Mouse (Mus musculus): Measurements from ENCODE around the gene Limch1.
A peak's percentile ranks its signal among the peaks of the same experiment; 100 is the strongest.

The Limch1 gene

GRCm38 (mm10) chr5:67029946-67030345 is 284.3 kb downstream of the Limch1 start:
- no peak for DNase-seq (ENCODE audit: low spot score in 2 of 2)

DNA sequence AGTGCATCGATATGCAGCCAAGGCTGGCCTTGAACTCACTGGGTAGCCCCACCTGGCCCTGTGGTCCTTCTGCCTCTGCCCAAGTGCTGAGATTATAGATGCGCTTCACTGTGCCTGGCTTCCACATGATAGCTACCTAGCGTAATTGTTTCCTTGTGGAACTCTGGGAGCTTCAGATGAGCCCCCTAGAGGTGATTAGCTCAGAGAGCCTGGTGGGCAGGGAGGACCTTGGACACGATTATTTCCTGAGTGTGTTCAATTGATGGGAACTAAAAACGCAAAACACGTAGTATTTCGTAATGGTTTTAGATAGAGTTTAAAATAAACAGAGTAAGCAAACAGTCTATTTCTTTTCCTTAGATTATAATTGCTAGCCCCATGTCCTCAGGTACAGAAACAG is 287.0 kb downstream of the Limch1 start:
- DNase-seq (ENCODE audit: low spot score in 2 of 2) = no peak

DNA sequence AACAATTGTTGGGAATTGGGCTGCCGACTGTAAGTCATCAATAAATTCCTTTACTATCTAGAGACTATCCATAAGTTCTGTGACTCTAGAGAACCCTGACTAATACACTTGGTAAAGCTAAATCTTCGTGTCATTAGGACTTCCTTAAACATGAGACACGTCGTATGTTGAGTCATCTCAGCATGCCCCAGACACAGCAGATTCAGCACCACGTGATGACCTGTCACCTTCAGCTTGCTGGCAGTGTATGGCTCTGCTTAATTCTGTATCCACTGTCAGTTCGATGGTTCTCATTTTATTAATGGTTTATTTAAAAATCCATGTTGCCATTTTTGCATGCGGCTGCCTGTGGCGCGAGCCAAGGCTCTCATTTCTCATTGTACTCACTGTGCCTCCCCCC is 298.3 kb downstream of the Limch1 start:
- DNase-seq (ENCODE audit: low spot score in 2 of 2) = no peak

GRCm38 (mm10) chr5:67048003-67048402 is 302.4 kb downstream of the Limch1 start:
- DNase-seq (ENCODE audit: low spot score in 2 of 2) = peak; percentile 47 to 62

DNA sequence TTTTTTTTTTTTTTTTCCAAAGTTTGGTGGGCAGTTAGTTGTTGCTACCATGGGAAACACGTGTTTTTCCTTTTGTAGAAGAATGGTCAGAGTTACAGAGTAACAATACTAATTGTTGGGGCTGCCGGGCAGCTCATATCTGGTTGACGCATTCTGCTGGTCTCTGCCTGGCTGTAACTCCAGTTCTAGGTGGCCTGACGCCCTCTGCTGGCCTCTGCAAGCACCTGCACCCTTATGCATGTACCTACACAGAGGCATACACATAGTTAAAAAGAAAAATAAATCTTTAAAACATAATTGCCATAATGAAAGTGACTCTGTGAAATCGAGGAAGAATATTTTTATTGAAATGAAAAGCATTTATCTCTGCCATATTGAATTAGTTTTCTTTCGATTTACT is 312.2 kb downstream of the Limch1 start:
- no peak for DNase-seq (ENCODE audit: low spot score in 2 of 2)

GRCm38 (mm10) chr5:67060519-67060918 is 314.9 kb downstream of the Limch1 start:
- DNase-seq (ENCODE audit: low spot score in 2 of 2) = no peak

GRCm38 (mm10) chr5:67063596-67063995 is 318.0 kb downstream of the Limch1 start:
- DNase-seq (ENCODE audit: low spot score in 2 of 2) = no peak

DNA sequence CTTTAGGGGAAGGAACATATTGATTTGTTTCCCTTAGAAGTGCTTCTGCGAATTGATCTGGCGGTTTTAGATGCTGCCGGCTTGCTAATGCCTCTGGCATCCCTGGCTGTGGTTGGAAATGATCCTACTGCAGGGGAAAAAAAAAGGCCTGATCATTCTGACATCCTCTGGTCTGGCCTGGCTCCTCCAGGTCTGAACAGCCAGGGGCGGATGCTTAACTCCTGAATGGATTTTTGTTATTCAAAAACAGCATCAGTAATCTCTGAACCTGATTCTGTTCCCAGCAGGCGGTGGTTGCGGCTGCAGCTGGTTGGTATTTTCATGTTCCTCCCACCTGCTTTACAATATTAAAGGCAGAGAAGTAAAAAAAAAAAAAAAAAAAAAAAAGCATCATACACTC is 337.5 kb downstream of the Limch1 start:
- DNase-seq (ENCODE audit: low spot score in 2 of 2) = no peak

DNA sequence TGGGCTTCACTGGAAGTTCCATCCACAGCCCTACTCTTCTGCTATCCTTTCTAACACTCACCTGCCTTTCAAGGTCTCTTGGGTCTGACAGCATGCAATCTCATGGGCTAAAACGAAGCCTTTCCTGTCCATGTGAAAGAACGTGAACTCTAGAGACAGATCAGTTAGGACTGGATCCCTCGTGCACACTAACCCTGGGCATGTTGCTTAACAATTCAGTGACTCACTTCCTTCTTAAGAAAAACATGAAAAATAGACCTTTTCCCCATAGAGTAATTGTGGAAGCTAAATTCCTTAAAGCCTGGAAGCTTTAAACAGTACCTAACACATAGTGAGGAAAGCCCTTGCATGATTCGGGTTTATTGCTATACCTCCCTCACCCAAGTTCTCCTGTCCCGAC is 345.2 kb downstream of the Limch1 start:
- no peak for DNase-seq (ENCODE audit: low spot score in 2 of 2)

DNA sequence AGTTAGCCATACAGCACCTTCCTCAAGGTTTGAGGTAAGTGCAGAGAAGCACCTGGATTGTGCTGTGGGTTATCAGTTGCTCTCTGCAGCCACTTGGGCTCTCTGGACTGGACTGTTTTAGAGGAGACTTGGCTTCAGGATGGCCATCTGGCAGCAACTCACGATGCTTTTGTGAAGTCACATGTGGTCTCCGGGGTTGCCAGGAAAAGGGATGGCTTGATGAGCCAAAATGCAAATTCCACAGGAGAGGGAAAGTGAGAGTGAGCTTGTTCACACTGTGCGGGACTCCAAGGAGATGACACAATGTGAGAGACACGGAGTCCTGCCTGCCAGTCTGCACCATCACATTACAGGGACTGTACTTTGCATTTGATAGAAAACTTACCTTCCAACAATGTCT is 346.1 kb downstream of the Limch1 start:
- DNase-seq (ENCODE audit: low spot score in 2 of 2) = peak; percentile 43 to 46

DNA sequence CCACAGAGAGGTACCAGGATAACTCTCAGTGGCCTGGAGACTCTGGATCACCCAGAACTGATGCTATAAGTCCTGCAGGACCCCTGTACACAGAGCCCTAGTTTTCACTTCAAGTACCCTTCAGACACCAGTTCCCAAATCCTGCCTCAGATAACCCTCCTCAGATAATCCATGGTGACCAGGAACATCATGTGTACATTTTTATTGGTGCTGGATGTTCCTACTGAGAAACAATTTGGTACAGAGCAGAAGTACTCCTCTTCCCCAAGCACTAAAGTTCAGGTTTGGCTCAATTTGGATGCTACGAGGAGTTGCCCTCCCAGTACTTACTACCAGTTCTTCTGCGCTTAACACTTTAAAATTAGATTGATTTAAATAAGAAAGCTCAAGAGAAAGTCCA is 348.4 kb downstream of the Limch1 start:
- no peak for DNase-seq (ENCODE audit: low spot score in 2 of 2)

DNA sequence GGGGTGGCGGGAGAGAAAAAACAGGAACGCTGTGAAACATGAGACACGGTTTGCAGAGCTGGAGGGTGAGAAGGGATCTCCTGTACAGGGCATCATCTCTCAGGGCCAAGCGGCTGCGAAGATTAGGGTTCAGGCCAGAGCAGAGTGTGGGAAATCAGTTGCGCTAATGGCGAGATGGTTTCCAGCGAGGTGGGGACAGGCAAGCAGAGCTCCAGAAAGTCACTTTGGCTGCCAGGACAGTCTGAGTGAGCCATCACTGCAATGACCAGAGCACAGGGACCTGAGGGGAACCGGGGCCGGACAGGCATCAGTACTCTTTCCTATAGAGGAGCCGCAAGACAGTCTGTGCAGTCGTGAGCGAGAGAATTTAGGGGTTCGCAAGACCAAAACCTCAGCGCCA is 349.5 kb downstream of the Limch1 start:
- no peak for DNase-seq (ENCODE audit: low spot score in 2 of 2)

DNA sequence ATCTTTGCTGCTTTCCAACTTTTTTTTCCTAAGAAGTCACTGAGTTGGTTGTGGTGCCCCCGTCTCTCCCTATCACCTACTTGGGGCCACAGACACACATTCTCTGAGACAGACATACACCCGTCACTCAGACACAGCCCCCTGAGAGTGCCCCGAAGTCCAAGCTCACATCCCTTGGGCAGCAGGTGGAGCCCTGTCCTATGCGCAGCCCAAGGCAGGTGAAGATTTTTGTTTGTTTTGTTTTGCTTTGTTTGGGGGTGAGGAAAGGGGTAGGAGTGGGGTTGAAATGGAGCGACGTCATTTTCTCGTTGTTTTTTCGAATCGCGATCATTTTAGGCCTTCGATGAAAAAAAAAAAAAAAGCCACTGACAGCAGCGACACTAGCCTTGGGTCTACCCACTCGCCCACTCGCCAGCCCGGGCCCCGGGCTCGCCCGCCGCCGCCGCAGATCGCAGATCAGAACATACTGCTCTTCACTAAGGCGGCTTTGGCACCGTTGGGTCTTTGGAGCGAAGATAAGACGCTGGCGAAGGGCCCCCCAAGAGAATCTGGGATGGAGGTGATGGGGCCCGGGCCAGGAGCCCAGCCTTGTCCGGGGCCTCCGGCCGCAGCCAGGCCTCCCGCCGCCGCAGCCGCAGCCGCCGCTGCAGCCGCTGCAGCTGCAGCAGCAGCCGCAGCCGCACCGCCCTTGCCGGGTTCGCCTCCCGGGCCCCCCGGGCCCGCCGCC is 350.2 kb downstream of the Limch1 start:
- no peak for DNase-seq (ENCODE audit: low spot score in 2 of 2)

DNA sequence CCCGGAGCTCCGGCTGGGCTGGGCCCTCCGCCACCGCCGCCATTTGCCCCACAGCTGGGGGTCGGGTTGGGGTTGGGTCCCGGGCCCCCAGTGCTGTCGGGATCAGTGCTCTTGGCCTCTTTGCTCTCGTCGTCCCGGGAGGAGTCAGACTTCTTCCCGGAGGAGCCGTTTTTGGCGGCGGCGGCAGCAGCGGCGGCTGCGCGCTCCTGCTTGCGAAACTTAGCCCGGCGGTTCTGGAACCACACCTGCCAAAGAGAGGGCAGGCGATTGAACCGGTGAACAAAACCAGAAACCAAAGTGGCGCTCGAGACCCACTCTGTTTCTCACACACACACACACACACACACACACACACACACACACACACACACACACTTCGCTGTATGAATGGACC is 350.7 kb downstream of the Limch1 start:
- DNase-seq (ENCODE audit: low spot score in 2 of 2) = no peak

- DNase-seq (ENCODE audit: low spot score in 2 of 2) = no peak
Observed at GRCm38 (mm10) chr5:67097106-67098050, 351.8 kb downstream of the Limch1 start.

GRCm38 (mm10) chr5:67098051-67098732 is 352.6 kb downstream of the Limch1 start:
- no peak for DNase-seq (ENCODE audit: low spot score in 2 of 2)

- DNase-seq (ENCODE audit: low spot score in 2 of 2) = peak in 1 of 2 experiments; percentile 32
Observed at GRCm38 (mm10) chr5:67098733-67099323, 353.2 kb downstream of the Limch1 start, which contains the start of gene Phox2b. Gene Phox2b (minus strand): TSS chr5:67099301.

DNA sequence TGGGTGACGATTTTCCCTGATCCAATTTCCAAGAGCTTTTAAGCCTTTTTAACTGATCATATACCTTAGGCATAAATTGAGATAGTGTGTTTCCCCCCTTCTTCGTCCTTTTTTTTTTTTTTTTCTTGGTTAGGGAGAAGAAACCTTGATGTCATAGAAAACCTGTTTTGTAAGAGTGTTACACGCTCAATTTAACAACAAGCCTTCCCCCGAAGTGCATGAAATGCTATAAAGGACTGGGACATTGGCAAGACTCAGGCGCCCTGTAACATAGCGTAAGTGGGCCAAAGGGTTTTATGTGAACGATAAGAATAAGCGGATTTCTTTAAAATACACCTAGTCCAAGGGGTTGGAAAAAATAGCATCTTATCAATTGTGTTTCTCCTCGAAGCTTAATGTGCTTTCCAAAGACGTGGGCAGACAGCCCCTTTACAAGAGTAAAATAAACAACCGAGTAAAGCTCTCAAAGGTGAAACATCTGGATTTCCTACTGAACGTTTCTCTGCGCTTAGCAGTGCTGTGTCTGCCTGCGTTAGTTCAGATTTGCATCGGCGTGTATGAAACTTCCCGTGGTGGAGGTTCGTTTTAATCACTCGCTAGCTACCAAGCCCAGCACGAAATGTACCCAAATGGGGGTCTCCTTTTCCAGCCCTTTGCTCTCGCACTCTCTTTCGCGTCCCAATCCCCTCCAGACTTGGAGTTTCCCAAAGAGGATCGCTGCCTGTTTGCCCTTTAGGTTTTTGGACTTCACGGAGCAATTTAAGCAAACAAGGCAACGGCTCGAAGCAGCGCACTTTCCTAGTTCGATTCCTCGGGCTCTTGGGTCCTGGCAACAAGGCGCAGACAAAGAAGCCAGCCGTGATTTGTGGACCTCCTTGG is 354.0 kb downstream of the Limch1 start:
- no peak for DNase-seq (ENCODE audit: low spot score in 2 of 2)

DNA sequence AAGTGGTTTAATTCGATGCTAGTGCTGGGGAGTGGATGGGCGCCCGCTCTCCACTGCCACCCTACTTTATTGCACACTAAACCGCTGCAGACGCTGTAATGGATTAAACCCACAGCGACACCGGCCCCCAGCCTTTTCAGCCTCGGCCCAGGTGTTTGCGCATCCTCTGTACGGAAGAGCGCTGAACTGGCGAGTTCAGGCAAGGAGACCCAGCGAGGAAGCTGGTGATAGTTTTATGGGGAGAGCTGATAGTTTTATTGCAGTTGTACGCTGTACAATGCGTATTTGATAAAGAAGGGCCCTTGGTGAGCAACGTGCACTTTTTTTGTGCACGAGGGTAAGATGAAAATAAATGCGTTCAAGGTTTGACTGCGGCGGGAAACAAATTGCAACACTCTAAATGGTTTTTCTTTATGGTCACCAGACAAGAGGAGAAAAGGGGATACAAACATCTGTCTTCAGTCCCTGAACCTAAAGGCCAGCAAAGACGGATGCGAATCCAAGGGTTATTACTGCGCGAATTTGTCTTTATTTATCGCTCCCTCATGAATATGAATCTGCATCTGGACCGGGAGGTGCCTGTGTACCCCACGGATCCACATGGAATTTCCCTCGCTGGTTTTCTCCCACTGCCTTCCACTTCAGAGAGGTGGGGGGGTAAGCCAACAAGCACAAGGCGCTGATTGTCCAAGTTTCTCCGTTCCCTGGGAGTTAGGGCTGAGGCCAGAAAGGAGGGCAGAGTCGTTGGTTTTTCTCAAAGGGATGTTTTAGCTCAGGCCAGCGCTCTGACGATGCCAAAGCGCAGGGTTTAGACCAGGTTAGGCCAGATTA is 355.2 kb downstream of the Limch1 start:
- no peak for DNase-seq (ENCODE audit: low spot score in 2 of 2)

- no peak for DNase-seq (ENCODE audit: low spot score in 2 of 2)
Observed at GRCm38 (mm10) chr5:67101395-67101760, 355.8 kb downstream of the Limch1 start.

All from right cerebral cortex, postnatal 10 days (tissue).